Mouse (Mus musculus) small intestine, adult 2 months (tissue): Measurements from ENCODE around the gene Kdm4c. TPM values are rescaled to one million over a fixed set of nuclear protein-coding genes. Genes with fewer than 3 reads are reported as not detected.
"Not testable (repeated sequence)": the region's sequence is repeated elsewhere in the genome, so short reads cannot be mapped to it uniquely, and the experiment has no call there.

Experiments
- H3K27ac ChIP-seq: fragments of 200-500 bp; 2 replicates; pipeline ENCODE4 v1.5.1; 2012; ENCODE audit warnings: low read depth, low read length, control low read depth, inconsistent platforms; ENCODE audit not compliant: insufficient read depth
- H3K27me3 ChIP-seq: fragments of 200-500 bp; 2 replicates; pipeline ENCODE4 v1.6.1; 2012; ENCODE audit warnings: mild to moderate bottlenecking, moderate library complexity, low read length, inconsistent platforms; ENCODE audit not compliant: control insufficient read depth, insufficient read depth
- H3K36me3 ChIP-seq: fragments of 200-500 bp; 2 replicates; pipeline ENCODE4 v1.6.1; 2012; ENCODE audit warnings: mild to moderate bottlenecking, low read length, control low read depth, inconsistent platforms; ENCODE audit not compliant: control insufficient read depth, insufficient read depth
- H3K4me1 ChIP-seq: fragments of 200-500 bp; 2 replicates; pipeline ENCODE4 v1.6.1; 2012; ENCODE audit warnings: low read length, inconsistent platforms, mixed read lengths; ENCODE audit not compliant: control insufficient read depth, insufficient read depth, insufficient read length
- H3K4me3 ChIP-seq: fragments of 200-500 bp; 2 replicates; pipeline ENCODE4 v1.5.1; 2012; ENCODE audit warnings: low read depth, mild to moderate bottlenecking, control low read depth, inconsistent platforms, low read length, moderate library complexity
- CTCF ChIP-seq: fragments of 200-500 bp; IDR thresholded peaks from 2 replicates; pipeline ENCODE4 v1.5.1; 2012; ENCODE audit warnings: low read depth, mild to moderate bottlenecking, control low read depth, inconsistent platforms, low read length, moderate library complexity, mixed read lengths; ENCODE audit not compliant: insufficient replicate concordance, insufficient read length; ENCODE audit errors: extremely low read depth
- POLR2A ChIP-seq: fragments of 200-500 bp; IDR thresholded peaks from 2 replicates; pipeline ENCODE4 v1.6.1; 2012; ENCODE audit warnings: low read depth, mild to moderate bottlenecking, control low read depth, inconsistent platforms, low read length, moderate library complexity
- WGBS: fragments of 180-500 bp; shearing (Covaris S2); methylation state at CpG from one replicate; pipeline ENCODE4 v1.1.7; 2018; 5-methylcytosine and 5-hydroxymethylcytosine counted together
- polyA plus RNA-seq: library from polyadenylated mRNA; depleted of rRNA; stranded (reverse); fragments of >200 nt; gene quantifications from 2 replicates; pipeline ENCODE4 v1.2.3, GENCODE M21; 2012; rRNA removed

Gene Kdm4c
- polyA plus RNA-seq, 1 experiment = 0.60 TPM

GRCm38 (mm10) chr4:74396562-74396961 lies 154.3 kb downstream of the Kdm4c start:
- Histone ChIP-seq H3K27ac (no peak overlapping the region), H3K27me3 (no peaks in the 10 kb centered on the region), H3K4me1 (no peaks in the 10 kb centered on the region), H3K36me3 (peaks cover 17% of the 10 kb centered on the region), H3K4me3 (no peak overlapping the region)
- TF ChIP-seq POLR2A (no peak), CTCF (no peak)
- 68% methylated on average over 5 of the region's 5 CpGs for WGBS

- WGBS = 95% methylated on average over 7 of the region's 7 CpGs
- H3K4me1 ChIP-seq, H3K27ac ChIP-seq, H3K27me3 ChIP-seq, H3K4me3 ChIP-seq: not testable (repeated sequence)
- H3K36me3 ChIP-seq = peaks cover 21% of the 10 kb centered on the region
Observed at GRCm38 (mm10) chr4:74401617-74402313, 159.5 kb downstream of the Kdm4c start.

- TF ChIP-seq POLR2A (no peak), CTCF (no peak)
- peaks cover 13% of the 10 kb centered on the region for H3K36me3 ChIP-seq
Observed at GRCm38 (mm10) chr4:74408731-74409130, 166.4 kb downstream of the Kdm4c start.

GRCm38 (mm10) chr4:74419794-74420193 lies 177.5 kb downstream of the Kdm4c start:
- TF ChIP-seq CTCF (no peak), POLR2A (no peak)
- Histone ChIP-seq H3K27me3 (no peaks in the 10 kb centered on the region), H3K27ac (no peak overlapping the region), H3K4me1 (no peaks in the 10 kb centered on the region), H3K4me3 (no peak overlapping the region), H3K36me3 (no peaks in the 10 kb centered on the region)
- 56% methylated on average over 1 of the region's 1 CpGs for WGBS

More at GRCm38 (mm10) chr4:74408731-74409130, 166.4 kb downstream of the Kdm4c start:
- H3K27me3 ChIP-seq = no peaks in the 10 kb centered on the region
- 96% methylated on average over 1 of the region's 1 CpGs for WGBS
- H3K4me1 ChIP-seq = no peaks in the 10 kb centered on the region
- H3K27ac ChIP-seq = no peak overlapping the region
- H3K4me3 ChIP-seq = no peak overlapping the region

Other genes with a start within 250 kb of the Kdm4c start
- 0.11 and 0.47 TPM in 2 replicates for gene Frmd3, start 229.1 kb upstream of the Kdm4c start, polyA plus RNA-seq